Mouse (Mus musculus) liver, adult 2 months (tissue): ENCODE measurements at regions not wholly inside any gene's neighbourhood (a gene's known extent, or its start where the extent isn't known, plus 50 kb on each side); places are given as distances from the start of the nearest gene placed in this dataset.

Experiments
- CTCF ChIP-seq: fragments of 200-500 bp; IDR thresholded peaks from 2 replicates; pipeline ENCODE4 v1.5.1; 2011; ENCODE audit warnings: low read depth, low read length, control low read depth
- POLR2A ChIP-seq: fragments of 200-500 bp; IDR thresholded peaks from 2 replicates; pipeline ENCODE4 v1.6.1; 2011; ENCODE audit warnings: low read length, control low read depth; ENCODE audit not compliant: insufficient read depth; ENCODE audit errors: extremely low read depth

GRCm38 (mm10) chrX:99548284-99549019, 77.4 kb upstream of the Pja1 start:
- no peak for TF ChIP-seq CTCF
- no peak for TF ChIP-seq POLR2A
